Mouse (Mus musculus) G1E (cell line): ENCODE results near the gene Arrb1.

ENCODE experiments used
- CTCF ChIP-seq: IDR thresholded peaks from 2 replicates; pipeline ENCODE4 v1.5.1; 2012; ENCODE audit warnings: low read depth, low read length, inconsistent platforms, mixed read lengths
- GATA1 ChIP-seq: IDR thresholded peaks from 2 replicates; pipeline ENCODE4 v1.6.1; 2012; ENCODE audit warnings: borderline replicate concordance, low read length, inconsistent platforms, mixed read lengths
- GATA2 ChIP-seq: IDR thresholded peaks from 2 replicates; pipeline ENCODE4 v1.6.1; 2012; ENCODE audit warnings: low read depth, low read length, inconsistent platforms, borderline replicate concordance
- TAL1 ChIP-seq: conservative IDR thresholded peaks from 2 replicates; pipeline ENCODE4 v1.6.1; 2012; ENCODE audit warnings: low read depth, low read length, inconsistent platforms, mixed read lengths

- TF ChIP-seq CTCF (no peak), GATA1 (no peak), GATA2 (no peak), TAL1 (no peak)
These were observed 47.6 kb downstream of the Arrb1 start for GRCm38 (mm10) chr7:99582867-99583266.
